Mouse (Mus musculus) liver, embryonic 16.5 days (tissue): ENCODE data around the gene Gm8660. TPM values are rescaled to one million over a fixed set of nuclear protein-coding genes. Genes with fewer than 3 reads are reported as not detected.
"Not testable (repeated sequence)": the region's sequence is repeated elsewhere in the genome, so short reads cannot be mapped to it uniquely, and the experiment has no call there.

Experiments
- ATAC-seq: fragments of 200-750 bp; cut with Nextera tagmentation; 2 replicates; pipeline ENCODE4 v1.8.0; 2017; ENCODE audit warnings: low read depth, mild to moderate bottlenecking, moderate number of reproducible peaks, moderate library complexity
- H3K27ac ChIP-seq: fragments of 300-500 bp; sonication (generic); 2 replicates; pipeline ENCODE4 v1.5.1; 2014; ENCODE audit warnings: mild to moderate bottlenecking, low read length
- H3K27me3 ChIP-seq: fragments of 300-500 bp; sonication (generic); 2 replicates; pipeline ENCODE4 v1.6.1; 2014; ENCODE audit warnings: low read depth, low read length, mixed read lengths; ENCODE audit not compliant: control insufficient read depth, insufficient read depth
- H3K36me3 ChIP-seq: fragments of 300-500 bp; sonication (generic); 2 replicates; pipeline ENCODE4 v1.6.1; 2014; ENCODE audit warnings: mild to moderate bottlenecking; ENCODE audit not compliant: control insufficient read depth, insufficient read depth
- H3K4me1 ChIP-seq: fragments of 300-500 bp; sonication (generic); 2 replicates; pipeline ENCODE4 v1.6.1; 2014; ENCODE audit warnings: low read depth, low read length, mixed read lengths; ENCODE audit not compliant: control insufficient read depth
- H3K4me2 ChIP-seq: fragments of 300-500 bp; sonication (generic); 2 replicates; pipeline ENCODE4 v1.6.1; 2014; ENCODE audit warnings: low read depth, low read length, mixed read lengths
- H3K4me3 ChIP-seq: fragments of 300-500 bp; sonication (generic); 2 replicates; pipeline ENCODE4 v1.5.1; 2014; ENCODE audit warnings: low read depth, mild to moderate bottlenecking, low read length
- H3K9ac ChIP-seq: fragments of 300-500 bp; sonication (generic); 2 replicates; pipeline ENCODE4 v1.6.1; 2014; ENCODE audit warnings: low read depth, low read length
- H3K9me3 ChIP-seq: fragments of 300-500 bp; sonication (generic); replicated peaks from 2 replicates; pipeline ENCODE4 v1.6.1; 2016; ENCODE audit warnings: low read length; ENCODE audit not compliant: control insufficient read depth
- WGBS: fragments of 180-500 bp; shearing (Covaris S2); extraction: QIAGEN DNeasy Blood & Tissue Kit; methylation state at CpG from one replicate; pipeline ENCODE4 v1.1.7; 2014; ENCODE audit not compliant: insufficient replicate concordance; 5-methylcytosine and 5-hydroxymethylcytosine counted together
- polyA plus RNA-seq: library from polyadenylated mRNA; unstranded; fragments of >200 nt; fragmentation: Nextera tagmentation; extraction: Ambion mirVana; gene quantifications from 2 replicates; pipeline ENCODE4 v1.2.1, GENCODE M21; 2015

Gene Gm8660
- not detected in 2 replicates for polyA plus RNA-seq

DNA sequence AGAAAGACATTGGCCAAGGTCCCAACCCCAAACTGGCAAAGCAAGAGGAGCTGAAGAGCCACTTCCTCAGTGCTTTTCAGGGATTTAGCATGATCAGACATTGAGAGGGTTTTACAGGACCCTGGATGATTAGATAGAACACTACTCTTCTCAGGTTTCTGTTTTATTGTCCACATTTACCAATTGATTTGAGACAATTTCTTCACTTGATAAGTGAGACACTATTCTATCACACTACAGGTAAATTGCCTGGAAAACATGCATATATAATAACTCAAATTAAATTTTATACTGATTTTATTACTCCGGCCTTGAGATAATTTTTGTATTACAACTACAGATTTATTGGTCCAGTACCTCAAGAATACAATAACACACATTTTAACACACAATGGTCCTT is at the start of gene Gm8660:
Gm8660 (minus strand) TSS at position 101 of the 400 bp plus-strand sequence.
- H3K27ac ChIP-seq, H3K4me2 ChIP-seq, H3K9me3 ChIP-seq, H3K9ac ChIP-seq, ATAC-seq, H3K4me1 ChIP-seq, H3K36me3 ChIP-seq, H3K27me3 ChIP-seq, H3K4me3 ChIP-seq: not testable (repeated sequence)
- WGBS, result no CpG with 5 or more reads among the region's 1 CpGs

DNA sequence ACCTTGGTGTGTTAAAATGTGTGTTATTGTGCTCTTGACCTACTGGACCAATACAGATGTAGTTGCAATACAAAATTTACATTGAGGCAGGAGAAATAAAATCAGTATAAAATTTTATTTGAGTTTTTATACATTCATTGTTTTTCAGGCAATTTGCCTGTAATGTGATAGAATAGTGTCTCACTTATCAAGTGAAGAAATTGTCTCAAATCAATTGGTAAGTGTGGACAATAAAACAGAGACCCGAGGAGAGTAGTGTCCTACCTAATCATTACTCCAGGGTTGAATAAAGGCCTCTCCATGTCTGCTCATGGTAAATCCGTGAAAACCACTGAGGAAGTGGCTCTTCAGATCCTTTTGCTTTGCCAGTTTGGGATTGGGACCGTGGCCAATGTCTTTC is 42.4 kb upstream of the Gm8660 start, which contains the start of gene Vmn1r148:
Vmn1r148 (plus strand) TSS at position 301 of the 400 bp plus-strand sequence.
- not testable (repeated sequence) for H3K4me1 ChIP-seq, H3K36me3 ChIP-seq, H3K27ac ChIP-seq, H3K4me3 ChIP-seq, H3K4me2 ChIP-seq, H3K9me3 ChIP-seq, ATAC-seq, H3K27me3 ChIP-seq, H3K9ac ChIP-seq
- no CpG with 5 or more reads among the region's 3 CpGs for WGBS

DNA sequence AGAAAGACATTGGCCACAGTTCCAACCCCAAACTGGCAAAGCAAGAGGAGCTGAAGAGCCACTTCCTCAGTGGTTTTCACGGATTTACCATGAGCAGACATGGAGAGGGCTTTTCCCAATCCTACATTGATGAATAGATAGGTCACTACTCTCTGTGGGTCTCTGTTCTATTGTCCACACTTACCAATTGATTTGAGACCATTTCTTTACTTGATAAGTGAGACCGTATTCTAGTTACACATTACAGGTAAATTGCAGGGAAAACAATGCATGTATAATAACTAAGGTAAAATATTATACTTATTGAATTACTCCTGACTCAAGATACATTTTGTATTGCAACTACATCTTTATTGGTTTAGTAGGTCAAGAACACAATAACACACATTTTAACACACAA is 41.2 kb downstream of the Gm8660 start, which contains the start of gene Gm4187:
Gm4187 (minus strand) TSS at position 101 of the 400 bp plus-strand sequence.
- WGBS, result no CpG with 5 or more reads among the region's 2 CpGs
- not testable (repeated sequence) for H3K4me3 ChIP-seq, ATAC-seq, H3K9me3 ChIP-seq, H3K27me3 ChIP-seq, H3K4me2 ChIP-seq, H3K27ac ChIP-seq, H3K9ac ChIP-seq, H3K36me3 ChIP-seq, H3K4me1 ChIP-seq

Other genes starting within 250 kb of the Gm8660 start
- not detected in 2 replicates for gene Gm10666, start 236.3 kb downstream of the Gm8660 start, polyA plus RNA-seq
- gene Vmn1r142, start 207.0 kb downstream of the Gm8660 start, polyA plus RNA-seq, result not detected in 2 replicates
- not detected in 2 replicates for gene Vmn1r143, start 181.7 kb downstream of the Gm8660 start, polyA plus RNA-seq
- not detected in 2 replicates for gene Gm8653, start 169.8 kb downstream of the Gm8660 start, polyA plus RNA-seq
- not detected in 2 replicates for gene Gm8453, start 141.6 kb downstream of the Gm8660 start, polyA plus RNA-seq
- not detected in 2 replicates for gene Gm4187, start 41.3 kb downstream of the Gm8660 start, polyA plus RNA-seq
- not detected in 2 replicates for gene Vmn1r148, start 42.5 kb upstream of the Gm8660 start, polyA plus RNA-seq
- not detected in 2 replicates for gene Vmn1r149, start 67.2 kb upstream of the Gm8660 start, polyA plus RNA-seq
- not detected in 2 replicates for gene Gm10665, start 93.0 kb upstream of the Gm8660 start, polyA plus RNA-seq
- not detected in 2 replicates for gene Vmn1r151, start 128.6 kb upstream of the Gm8660 start, polyA plus RNA-seq
- not detected in 2 replicates for gene Vmn1r152, start 151.9 kb upstream of the Gm8660 start, polyA plus RNA-seq
- not detected in 2 replicates for gene Gm8677, start 163.8 kb upstream of the Gm8660 start, polyA plus RNA-seq
- gene Gm4201, start 194.3 kb upstream of the Gm8660 start, polyA plus RNA-seq, result not detected in 2 replicates
- not detected in 2 replicates for gene Gm4565, start 217.1 kb upstream of the Gm8660 start, polyA plus RNA-seq